Mouse (Mus musculus): ENCODE data around the gene Tmsb15l.
"Not testable (repeated sequence)": the region's sequence is repeated elsewhere in the genome, so short reads cannot be mapped to it uniquely, and the experiment has no call there.

Gene Tmsb15l

DNA sequence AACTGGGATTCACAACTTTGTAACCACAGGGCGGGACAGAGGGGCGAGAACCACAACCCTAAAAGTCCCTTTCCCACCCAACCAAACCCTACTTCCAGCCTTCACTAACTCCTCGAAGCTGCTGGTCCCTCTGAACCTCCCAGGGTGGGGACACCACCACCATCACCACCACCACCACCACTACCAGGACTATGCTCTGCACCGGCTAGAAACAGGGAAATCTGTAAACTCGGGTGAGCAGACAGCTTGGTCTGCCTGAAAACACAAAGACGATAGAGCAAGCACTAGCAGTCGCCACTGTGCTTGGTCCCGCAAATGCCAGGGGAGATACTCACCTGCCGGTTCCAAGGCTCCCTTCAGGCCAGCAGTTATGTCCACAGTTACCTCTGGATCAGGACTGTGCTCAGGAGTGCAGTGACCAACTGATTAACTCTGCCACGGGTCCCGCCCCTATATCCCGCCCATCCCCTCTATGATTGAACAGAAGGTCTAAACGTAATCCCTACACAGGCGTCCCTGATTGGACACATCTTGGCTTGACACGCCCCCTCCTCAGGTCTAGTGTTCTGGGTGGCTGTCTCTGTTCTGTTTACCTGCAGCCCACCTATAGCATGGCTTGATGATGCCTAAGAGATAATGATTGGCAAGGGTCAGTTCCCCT lies at the start of gene Tmsb15l, which contains the start of gene Tmsb15b1:
Tmsb15l (minus strand) TSS at position 446 of the 661 bp plus-strand sequence.
Tmsb15b1 (minus strand) TSS at position 451 of the 661 bp plus-strand sequence.
- DNase-seq (ENCODE audit: low read depth): peak; percentile 80

DNA sequence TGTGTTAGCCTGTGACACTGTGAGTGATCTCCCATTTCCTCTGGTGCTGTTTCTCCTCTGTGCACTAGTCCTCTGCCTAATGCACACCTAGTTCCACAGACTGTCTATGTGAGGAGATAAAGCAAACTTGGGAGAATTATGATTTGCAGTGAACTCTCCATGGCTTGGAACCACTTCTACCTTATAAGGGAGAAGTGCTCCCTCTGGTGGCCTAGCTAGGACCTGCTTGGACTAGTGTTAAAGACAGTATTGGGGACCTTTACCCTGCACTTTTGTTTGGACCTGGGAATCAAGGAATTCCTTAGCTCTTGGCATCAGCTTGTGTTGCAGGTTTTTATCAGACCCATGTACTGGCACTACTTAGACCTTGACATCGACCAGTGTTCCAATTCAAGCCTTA lies 42.6 kb upstream of the Tmsb15l start:
- DNase-seq (ENCODE audit: low read depth): peak; percentile 74

DNA sequence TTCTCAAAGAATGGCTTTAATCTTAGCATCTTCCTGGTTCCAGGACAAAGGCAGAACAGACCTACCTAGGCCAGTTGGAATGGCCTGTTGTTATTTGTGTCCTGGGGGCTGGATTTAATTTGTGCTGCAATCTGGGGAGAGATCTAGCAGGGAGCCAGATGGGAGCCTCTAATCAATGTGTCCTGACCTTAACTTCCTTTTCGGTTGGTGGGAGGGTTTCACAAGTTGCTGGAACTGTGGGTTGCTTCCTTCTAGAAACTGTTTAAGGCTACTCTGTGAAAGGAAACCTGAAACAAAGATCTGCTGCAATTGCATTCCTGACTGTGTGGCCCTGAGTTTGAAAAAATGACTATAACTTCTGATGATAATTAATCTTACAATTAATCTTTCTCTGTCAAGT lies 41.0 kb upstream of the Tmsb15l start:
- no peak for DNase-seq (ENCODE audit: low read depth)

DNA sequence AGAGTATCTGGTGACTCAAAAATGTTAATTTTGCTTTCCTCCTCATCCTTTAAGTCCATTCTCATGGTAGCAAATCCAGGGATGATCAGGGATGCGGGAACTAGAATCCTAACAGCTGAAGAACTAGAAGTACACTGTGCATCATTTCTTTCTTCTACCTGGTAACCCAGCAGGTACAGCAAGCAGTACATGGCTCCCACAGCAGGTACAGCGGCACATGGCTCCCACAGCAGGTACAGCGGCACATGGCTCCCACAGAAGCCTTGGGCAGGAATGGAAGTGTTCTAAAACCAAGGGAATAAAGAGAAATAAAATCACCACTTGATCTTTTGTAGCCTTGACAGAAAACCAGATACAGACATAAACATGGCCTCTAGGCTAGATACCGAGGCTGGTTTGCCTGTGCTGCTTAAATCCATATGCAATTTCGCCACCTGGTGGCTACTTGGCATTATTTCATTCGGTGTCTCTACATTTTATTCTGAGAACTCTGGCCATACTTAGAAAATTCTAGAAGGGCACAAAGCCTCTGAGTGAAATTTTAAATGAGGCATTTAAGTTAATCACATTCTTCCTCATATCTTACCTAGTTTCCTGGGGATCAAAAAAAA lies 38.5 kb upstream of the Tmsb15l start:
- peak; percentile 78 for DNase-seq (ENCODE audit: low read depth)

DNA sequence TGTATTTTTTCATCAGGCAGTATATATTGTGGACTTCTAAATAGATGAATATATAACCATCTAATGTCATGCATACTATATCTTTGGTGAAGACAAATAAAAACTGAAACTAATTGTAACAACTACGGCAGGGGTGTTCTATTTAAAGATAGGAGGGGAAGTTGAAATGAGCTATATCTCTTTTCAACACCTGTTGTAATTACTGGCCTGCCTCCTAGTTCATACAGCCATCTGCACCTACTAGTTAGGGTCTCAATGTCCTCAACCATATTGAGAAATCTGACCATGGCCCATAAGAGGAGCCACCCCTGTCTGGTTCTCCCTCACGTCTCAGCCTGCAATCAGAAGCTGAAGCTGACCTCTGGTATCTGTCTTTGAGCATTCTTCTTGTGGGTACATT lies 19.6 kb upstream of the Tmsb15l start:
- DNase-seq (ENCODE audit: low read depth): no peak

DNA sequence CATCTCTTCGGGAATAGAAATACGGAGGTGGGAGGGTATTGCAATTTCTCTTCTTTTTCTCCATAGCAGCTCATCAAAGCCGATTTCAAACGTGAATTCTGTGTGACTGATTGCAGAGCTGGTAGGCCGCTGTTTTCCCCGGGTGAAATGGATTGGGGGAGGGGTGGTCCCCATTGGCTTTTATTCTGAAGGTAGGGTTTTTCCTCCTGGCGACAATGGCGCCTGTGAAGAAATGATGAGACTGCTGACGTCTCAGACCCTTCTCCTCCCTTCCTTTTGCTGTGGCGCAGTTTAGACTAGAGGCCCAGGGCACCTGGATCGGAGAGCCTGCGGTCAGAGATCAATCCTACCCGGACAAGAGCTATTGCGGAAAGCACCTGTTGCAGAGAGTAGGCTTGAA lies 17.0 kb upstream of the Tmsb15l start:
- no peak for DNase-seq (ENCODE audit: low read depth)

DNA sequence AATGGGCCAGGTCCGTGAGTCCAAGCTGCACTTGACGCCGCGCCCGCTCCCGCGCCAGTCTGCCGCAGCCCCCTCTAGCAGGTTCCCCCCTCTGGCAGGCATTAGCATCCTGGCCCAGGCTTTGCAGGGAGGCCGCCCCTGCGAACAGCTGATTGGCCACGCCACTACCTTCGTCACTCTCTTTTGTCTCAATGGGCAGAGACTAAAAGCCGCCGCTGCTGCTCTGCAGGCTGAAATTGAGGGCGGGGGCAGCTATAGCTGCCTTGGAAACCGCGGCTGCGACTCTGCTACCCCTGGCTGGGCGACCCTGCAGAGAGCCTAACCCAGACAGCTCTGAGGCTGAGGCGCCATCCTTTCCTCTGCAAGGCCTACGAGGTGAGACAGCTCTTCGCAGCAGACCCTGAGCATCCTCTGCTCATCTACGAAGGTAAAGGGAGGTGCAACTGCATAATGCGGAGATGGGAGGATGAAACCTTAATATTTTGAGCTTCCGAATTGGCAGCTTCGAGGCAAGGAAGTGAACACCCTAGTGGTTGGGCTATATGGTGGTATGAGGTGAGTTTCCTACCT lies 16.4 kb upstream of the Tmsb15l start, which contains the start of gene Zcchc18:
Zcchc18 (plus strand) TSS at position 178 of the 570 bp plus-strand sequence.
- DNase-seq (ENCODE audit: low read depth): peak; percentile 54

DNA sequence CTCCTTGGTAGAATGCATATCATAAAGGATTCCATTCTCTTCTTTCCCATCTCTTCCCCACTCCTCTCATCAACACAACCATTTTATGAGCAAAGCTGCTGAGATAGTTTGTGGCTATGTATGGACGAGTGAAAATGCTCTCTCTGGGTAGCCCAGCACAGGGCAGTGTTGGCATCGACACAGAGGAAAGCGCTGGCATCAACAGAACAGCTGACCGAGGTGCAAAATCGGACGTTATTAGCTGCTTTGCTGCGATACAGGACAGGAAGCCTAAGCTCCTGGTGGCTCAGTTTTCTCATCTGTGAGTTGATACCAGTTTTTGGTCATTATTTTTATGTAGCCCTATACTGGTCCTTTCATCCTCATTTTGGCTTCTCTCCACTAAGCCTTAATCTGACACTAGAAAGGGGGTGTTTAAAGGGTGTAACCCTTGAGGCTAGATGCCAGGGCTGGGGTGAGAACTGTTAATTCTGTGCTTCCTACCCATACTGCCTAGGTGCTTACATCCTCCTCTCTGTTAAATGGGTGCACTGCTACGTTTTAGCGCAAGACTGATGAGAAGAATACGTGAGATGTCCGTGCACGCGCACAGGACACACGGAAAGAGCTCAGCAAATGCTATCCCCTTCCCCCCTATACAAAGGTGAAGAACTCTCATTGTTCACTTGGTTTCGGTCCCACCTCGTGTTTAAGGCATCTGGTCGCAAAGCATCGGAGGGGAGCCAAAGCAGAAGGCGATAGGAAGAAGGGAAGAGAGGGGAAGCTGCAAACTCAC lies 15.7 kb upstream of the Tmsb15l start:
- DNase-seq (ENCODE audit: low read depth): peak; percentile 43

DNA sequence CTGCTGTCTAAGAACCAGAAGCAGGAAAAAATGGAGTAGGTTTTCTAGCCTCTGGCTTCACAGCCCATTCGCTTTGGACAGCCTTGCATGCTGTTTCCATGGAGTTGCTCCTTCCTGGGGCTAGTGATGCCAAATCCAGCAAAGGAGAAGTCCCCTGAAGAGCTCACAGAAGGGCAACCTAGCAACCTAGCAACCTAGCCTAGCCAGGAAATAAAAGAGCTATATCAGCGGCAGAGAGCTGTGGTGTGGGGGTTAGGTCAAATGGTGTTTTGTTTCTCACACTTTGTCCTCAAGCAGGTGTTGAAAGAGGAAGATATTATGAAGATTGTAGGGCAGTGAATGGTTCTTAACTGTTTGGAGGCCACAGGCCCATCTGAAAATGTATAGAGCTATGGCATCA lies 14.6 kb upstream of the Tmsb15l start:
- DNase-seq (ENCODE audit: low read depth): no peak

DNA sequence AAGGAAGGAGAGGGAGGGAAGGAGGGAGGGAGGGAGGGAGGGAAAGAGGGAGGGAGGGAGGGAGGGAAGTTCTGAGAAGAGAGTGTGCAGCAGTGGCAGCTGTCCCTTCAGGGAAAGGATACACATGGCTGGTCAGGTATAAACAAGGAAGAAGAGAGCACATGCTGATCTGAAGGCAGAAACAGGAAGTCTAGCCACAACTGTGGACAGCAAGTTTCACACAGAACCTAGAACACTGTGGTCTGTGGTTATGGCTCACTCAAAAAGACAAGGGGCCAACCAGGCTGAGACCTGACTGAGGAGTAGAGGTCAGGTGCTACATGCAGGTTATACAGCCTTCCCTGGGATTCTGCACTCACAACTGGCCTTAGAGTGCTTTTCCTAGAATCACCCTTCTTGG lies 9.4 kb upstream of the Tmsb15l start:
- peak; percentile 6 for DNase-seq (ENCODE audit: low read depth)

DNA sequence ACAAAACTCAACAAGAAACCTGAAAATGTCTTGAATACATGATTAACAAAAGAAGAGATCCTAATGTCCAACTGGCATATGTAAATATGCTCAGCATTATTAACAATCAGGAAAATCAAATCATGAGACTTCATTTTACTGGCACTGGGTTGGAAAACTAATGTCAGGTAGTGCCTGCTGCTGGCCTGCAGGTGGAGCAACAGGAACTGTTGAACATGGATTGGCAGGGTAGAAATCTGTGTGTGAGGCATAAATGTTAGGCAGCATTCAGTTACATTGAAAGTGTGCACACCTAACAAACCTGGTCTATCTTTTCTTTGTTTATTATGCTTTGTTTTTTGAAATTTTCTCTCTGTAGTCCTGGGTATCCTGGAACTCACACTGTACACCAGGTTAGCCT lies 1.9 kb upstream of the Tmsb15l start:
- DNase-seq (ENCODE audit: low read depth): peak; percentile 30

DNA sequence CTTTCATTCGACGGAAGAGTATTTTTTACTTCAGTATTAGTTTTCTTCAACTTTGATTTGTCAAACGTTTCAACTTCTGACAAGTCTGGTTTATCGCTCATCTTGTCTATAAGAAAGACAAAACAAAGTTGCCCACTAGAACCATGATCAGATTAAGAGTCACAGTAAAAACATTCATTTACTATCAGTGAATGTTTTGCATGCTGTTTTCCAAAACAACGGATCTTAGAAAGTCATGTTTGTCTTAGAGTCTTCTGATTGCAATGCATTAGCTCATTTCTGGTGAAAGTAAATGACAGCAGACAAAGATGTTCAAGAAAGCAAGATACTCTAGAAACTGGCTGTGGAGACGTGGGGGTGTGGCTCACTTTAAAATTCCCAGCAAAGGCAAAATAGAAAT lies 1.3 kb downstream of the Tmsb15l start, which contains the start of gene Tmsb15b2:
Tmsb15b2 (minus strand) TSS at position 101 of the 400 bp plus-strand sequence.
- DNase-seq (ENCODE audit: low read depth): not testable (repeated sequence)

DNA sequence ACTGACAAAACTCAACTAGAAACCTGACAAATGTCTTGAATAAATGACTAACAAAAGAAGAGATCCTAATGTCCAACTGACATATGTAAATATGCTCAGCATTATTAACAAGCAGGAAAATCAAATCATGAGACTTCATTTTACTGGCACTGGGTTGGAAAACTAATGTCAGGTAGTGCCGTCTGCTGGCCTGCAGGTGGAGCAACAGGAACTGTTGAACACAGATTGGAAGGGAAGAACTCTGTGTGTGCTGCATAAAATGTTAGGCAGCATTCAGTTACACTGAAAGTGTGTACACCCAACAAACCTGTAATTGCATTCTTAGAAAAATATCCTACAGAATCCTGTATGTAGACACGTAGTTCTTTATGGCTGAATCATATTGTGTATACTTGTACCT lies 17.0 kb downstream of the Tmsb15l start:
- peak; percentile 18 for DNase-seq (ENCODE audit: low read depth)

DNA sequence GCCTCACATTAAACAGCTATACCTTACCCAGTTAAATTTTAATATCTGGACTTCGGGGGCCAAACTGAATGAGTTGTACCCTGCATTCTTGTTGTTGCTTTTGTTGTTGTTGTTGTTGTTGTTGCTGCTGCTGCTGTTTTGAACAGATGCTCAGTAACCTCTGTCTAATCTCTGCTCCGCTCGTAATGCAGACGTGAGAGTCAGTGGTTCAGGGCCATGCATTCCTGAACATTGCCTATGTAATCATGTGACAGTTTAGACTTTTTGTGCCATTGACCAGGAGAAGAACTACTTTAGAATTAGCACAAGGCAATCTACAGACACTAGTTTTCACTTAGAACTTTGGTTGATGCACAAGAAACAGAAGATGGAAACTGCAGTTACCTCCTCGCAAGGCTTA lies 18.4 kb downstream of the Tmsb15l start:
- DNase-seq (ENCODE audit: low read depth): not testable (repeated sequence)

DNA sequence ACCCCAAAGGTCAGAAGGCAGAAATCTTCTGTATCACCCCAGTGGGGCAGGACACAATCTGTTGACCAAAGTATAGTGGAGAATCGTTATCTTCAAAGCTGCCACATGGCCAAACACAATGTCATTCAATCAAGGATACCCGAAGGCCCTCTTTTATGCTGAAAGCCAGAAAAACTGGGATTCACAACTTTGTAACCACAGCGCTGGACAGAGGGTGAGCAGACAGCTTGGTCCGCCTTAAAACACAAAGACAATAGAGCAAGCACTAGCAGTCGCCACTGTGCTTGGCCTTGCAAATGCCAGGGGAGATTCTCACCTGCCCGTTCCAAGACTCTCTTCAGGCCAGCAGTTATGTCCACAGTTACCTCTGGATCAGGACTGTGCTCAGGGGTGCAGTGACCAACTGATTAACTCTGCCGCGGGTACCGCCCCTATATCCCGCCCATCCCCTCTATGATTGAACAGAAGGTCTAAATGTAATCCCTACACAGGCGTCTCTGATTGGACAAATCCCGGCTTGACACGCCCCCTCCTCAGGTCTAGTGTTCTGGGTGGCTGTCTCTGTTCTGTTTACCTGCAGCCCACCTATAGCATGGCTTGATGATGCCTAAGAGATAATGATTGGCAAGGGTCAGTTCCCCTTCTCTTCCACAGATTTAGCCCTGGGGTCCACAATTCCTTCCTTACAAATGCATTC lies 18.9 kb downstream of the Tmsb15l start:
- DNase-seq (ENCODE audit: low read depth): not testable (repeated sequence)

DNA sequence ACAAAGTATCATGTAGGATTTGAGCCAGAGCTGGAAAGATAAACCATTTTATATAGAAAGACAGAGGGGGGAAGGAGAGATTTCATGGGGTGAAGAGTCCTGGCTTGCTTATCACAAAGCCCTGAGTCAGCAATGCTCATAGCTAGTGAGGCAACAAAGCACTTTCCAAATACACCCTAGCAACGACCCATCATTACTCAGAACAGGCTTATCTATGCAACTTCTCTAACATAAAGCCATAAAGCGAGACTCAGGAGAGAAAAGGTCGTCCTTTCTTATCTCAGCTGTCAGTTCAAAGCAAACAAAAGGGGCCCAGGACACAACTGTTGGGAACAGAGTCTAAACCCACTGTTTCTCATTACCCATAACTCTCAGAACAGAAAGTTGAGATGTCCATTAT lies 38.7 kb downstream of the Tmsb15l start:
- no peak for DNase-seq (ENCODE audit: low read depth)

DNA sequence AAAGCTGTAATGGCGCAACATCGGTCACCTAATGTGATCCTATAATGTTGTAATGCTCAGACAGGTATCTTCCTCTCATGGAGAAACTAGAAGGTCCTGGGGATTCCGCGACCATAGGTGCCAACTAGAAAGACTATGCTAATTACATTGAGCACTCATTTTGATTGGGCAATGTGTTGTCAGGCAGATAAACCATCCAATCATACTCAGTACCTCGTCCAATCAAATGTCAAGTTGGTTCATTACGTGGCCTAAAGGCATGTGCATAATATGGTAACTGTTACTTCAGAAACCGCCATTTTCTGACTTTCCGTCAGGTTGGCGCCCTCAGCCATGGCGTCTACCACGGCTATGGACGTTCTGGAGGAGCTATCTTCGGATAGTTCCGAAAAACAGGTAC lies 49.6 kb downstream of the Tmsb15l start, which contains the start of gene H2bfm:
H2bfm (plus strand) TSS at position 295 of the 400 bp plus-strand sequence.
- peak; percentile 51 for DNase-seq (ENCODE audit: low read depth)

DNA sequence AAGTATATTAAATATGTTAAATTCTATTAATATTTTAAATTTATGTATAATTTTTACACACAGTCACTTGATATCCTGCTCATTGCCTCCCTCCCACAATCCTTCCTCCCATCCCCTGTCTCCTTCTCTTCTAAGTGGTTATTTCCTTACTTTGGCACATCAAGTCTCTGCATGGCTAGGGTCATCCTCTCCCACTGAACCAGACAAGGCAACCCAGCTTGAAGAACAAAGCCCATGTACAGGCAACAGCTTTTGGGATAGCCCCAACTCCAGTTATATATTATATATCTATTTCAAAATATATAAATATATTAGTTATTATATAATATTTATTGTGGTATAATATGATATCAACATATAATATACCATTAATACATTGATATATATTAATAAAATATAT lies 50.8 kb downstream of the Tmsb15l start:
- DNase-seq (ENCODE audit: low read depth): no peak

Data from naive thymus-derived CD4-positive, alpha-beta T cell, adult 2 months (primary cell).